Mouse (Mus musculus) limb, embryonic 10.5 days (tissue): ENCODE results near the gene Pde4a. TPM values are rescaled to one million over a fixed set of nuclear protein-coding genes. Genes with fewer than 3 reads are reported as not detected.
"Not testable (repeated sequence)": the region's sequence is repeated elsewhere in the genome, so short reads cannot be mapped to it uniquely, and the experiment has no call there.

Experiments
- DNase-seq: peaks from one replicate; pipeline ENCODE4 v3.0.0-alpha.2; 2017; ENCODE audit warnings: low spot score
- H3K27ac ChIP-seq: fragments of 300-500 bp; sonication (generic); 2 replicates; pipeline ENCODE4 v1.5.1; 2016; ENCODE audit warnings: mild to moderate bottlenecking
- H3K27me3 ChIP-seq: fragments of 300-500 bp; sonication (generic); 2 replicates; pipeline ENCODE4 v1.6.1; 2016; ENCODE audit warnings: low read depth, mild to moderate bottlenecking; ENCODE audit not compliant: poor library complexity, severe bottlenecking
- H3K36me3 ChIP-seq: fragments of 300-500 bp; sonication (generic); 2 replicates; pipeline ENCODE4 v1.6.1; 2016; ENCODE audit warnings: mild to moderate bottlenecking, moderate library complexity
- H3K4me1 ChIP-seq: fragments of 300-500 bp; sonication (generic); 2 replicates; pipeline ENCODE4 v1.6.1; 2016
- H3K4me3 ChIP-seq: fragments of 300-500 bp; sonication (generic); 2 replicates; pipeline ENCODE4 v1.5.1; 2016; ENCODE audit warnings: mild to moderate bottlenecking, moderate library complexity
- H3K9me3 ChIP-seq: fragments of 300-500 bp; sonication (generic); replicated peaks from 2 replicates; pipeline ENCODE4 v1.6.1; 2016; ENCODE audit warnings: mild to moderate bottlenecking
- WGBS: fragments of 180-500 bp; shearing (Covaris S2); methylation state at CpG from one replicate; pipeline ENCODE4 v1.1.7; 2016; 5-methylcytosine and 5-hydroxymethylcytosine counted together
- polyA plus RNA-seq: library from polyadenylated mRNA; unstranded; fragments of >200 nt; fragmentation: Nextera tagmentation; extraction: Ambion mirVana; gene quantifications from 2 replicates; pipeline ENCODE4 v1.2.1, GENCODE M21; 2016

Pde4a gene
- polyA plus RNA-seq, 1 experiment from 2014 or later, result 4.5 TPM

DNA sequence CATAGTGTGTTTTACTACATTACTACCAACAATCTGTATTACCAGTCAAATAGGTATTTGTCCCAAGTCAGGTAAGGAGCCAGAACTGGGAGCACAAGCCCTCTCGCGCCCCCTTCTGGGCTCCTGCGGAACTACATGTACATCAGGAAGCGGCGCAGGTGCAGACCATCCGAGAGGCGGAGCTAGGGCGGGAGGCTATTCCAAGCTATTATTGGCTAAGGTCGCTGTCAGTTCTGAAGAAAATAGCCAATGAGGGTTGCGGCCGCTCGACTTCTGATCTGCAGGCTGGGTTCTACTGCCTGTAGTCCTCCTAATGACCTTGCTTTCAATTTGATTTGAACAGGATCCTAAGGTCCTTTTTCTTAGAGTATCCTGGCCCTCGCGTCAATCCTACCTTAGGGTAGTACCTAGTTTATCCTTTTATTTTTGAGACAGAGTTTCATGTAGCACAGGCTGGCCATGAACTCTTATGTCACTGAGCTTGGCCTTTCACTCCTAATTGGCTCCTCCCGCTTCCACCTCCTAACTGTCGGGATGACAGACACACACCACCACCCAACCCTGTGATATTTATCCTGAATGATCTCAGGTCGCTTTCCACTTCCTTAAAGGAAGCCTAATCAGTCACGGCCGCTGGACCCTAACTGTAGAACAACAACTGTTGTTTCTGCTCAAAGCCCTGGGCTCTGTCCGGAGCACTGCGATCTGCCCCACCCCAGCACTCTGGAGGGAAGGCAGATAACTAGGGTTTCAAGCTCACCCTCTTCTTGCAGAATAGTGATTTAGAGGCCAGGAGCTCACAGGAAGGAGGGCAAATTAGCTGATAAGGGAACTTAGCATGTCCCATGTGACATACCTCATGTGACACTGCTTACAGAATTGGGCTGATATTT, 55.2 kb downstream of the Pde4a start:
- Histone ChIP-seq H3K4me3 (peak overlapping the region; percentile 40), H3K9me3 (no peaks in the 10 kb centered on the region), H3K27me3 (peaks cover 12% of the 10 kb centered on the region; the same call in 1 of the 2 replicates), H3K27ac (no peak overlapping the region), H3K4me1 (peaks cover 18% of the 10 kb centered on the region), H3K36me3 (no peaks in the 10 kb centered on the region)
- peak; percentile 94 for DNase-seq
- 16% methylated on average over 21 of the region's 21 CpGs for WGBS

DNA sequence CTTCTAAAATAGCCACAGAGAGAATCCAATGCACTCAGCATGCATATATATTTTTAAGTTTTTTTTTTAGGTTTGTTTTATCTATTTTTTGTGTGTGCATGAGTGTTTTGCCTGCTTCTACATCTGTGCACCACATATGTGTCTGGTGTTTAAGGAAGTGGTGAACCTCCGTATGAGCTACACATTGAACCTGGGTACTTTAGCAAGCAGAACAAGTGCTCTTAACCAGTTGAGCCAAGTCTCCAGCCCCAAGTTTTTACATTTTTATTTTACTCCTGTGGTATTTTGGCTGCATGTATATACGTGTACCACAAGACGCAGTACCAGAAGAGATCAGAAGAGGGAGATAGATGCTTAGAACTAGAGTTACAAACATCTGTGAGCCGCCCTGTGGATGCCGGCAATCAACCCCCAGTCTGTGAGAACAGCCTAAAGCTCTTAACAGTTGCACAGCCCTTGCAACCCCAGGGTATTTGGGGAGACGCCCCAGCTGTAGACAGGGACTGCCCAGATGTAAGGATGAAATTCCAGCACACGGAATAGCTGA, 55.9 kb downstream of the Pde4a start:
- 23% methylated on average over 7 of the region's 7 CpGs for WGBS
- no peaks in the 10 kb centered on the region for H3K9me3 ChIP-seq
- no peaks in the 10 kb centered on the region for H3K36me3 ChIP-seq
- peaks cover 17% of the 10 kb centered on the region for H3K4me1 ChIP-seq
- H3K4me3 ChIP-seq, result 0 out of 2 replicates have a peak overlapping the region, but pooled peaks have one; percentile 40
- H3K27me3 ChIP-seq, result peaks cover 14% of the 10 kb centered on the region
- no peak for DNase-seq
- no peak overlapping the region for H3K27ac ChIP-seq

DNA sequence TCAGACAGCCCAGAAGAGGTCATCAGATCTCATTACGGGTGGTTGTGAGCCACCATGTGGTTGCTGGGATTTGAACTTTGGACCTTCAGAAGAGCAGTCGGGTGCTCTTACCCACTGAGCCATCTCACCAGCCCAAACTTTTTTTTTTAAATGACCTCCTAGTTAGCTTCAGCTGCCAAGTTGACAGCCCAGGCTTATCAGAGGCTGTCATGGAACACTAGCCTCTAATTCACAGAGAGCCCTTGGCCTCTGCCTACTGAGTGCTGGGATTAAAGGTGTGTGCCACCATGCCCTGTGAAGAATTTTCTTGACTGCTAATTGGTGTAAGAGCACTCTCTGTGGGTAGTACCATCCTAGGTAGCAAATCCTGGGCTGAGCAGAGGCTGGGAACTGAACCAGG, 58.0 kb downstream of the Pde4a start:
- peaks cover 30% of the 10 kb centered on the region for H3K4me1 ChIP-seq
- not testable (repeated sequence) for H3K36me3 ChIP-seq, H3K27ac ChIP-seq, DNase-seq, H3K4me3 ChIP-seq, H3K9me3 ChIP-seq, H3K27me3 ChIP-seq
- 98% methylated on average over 2 of the region's 2 CpGs for WGBS

DNA sequence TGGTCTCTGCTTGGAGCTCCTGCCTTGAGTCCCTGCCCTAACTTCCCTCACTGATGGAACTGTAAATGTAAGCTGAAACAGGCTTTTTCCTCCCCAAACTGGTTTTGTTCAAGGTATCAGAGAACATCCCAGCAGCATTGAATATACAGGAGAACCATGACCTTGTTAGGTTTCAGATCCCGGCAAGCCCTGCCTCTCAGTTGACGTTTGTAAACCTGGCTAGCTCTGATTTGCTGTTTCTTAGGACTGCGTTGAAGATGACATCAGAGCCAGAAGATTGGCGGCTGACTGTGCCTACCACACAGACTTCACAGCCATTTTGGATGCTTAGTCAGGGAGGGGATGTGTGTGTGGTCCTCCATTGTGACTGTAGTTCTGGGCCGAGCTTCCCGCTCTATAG, 58.4 kb downstream of the Pde4a start:
- H3K9me3 ChIP-seq, result no peaks in the 10 kb centered on the region
- peaks cover 32% of the 10 kb centered on the region for H3K4me1 ChIP-seq
- H3K27ac ChIP-seq, result no peak overlapping the region
- 92% methylated on average over 6 of the region's 6 CpGs for WGBS
- H3K36me3 ChIP-seq, result peaks cover 4% of the 10 kb centered on the region; the same call in 1 of the 2 replicates
- H3K4me3 ChIP-seq, result no peak overlapping the region
- DNase-seq, result no peak
- peaks cover 4% of the 10 kb centered on the region; the same call in 1 of the 2 replicates for H3K27me3 ChIP-seq

DNA sequence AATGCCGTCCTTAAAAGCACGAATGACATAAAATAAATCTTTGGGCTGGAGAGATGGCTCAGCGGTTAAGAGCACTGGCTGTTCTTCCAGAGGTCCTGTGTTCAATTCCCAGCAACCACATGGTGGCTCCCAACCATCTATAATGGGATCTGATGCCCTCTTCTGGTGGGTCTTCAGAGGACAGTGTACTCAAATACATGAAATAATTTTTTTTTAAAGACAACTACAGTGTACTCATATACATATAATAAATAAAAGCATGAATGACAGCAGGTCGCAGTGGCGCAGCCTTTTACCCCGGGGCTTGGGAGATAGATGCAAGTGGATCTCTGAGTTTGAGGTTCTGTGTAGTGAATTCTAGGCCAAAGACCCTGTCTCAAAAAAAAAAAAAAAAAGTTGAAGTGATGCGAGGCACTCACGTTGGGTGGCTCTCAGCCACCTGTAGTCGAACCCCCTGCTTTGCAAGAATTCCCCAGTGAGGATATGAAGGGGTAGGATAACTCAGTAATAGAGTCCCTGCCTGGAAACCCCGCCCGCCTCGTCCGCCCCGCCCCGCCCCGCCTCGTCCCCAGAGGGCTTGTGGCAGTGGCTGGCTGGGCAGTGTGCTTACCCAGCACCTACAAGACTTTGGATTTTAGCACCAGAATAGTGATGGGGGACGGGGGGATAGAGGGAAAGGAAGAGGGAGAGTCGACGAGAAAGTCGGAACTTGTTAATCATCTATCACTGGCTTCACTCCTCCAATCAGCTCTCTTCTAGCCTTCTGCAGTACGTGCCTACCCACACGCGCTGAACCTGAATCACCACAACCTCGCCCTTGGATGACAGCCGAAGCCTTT, 59.3 kb downstream of the Pde4a start:
- Histone ChIP-seq H3K9me3 (no peaks in the 10 kb centered on the region), H3K4me3 (peak overlapping the region; percentile 47), H3K27ac (peak overlapping the region; percentile 56; the same call in 1 of the 2 replicates), H3K36me3 (peaks cover 13% of the 10 kb centered on the region), H3K27me3 (peaks cover 4% of the 10 kb centered on the region; the same call in 1 of the 2 replicates), H3K4me1 (peaks cover 32% of the 10 kb centered on the region)
- WGBS, result 20% methylated on average over 26 of the region's 26 CpGs
- DNase-seq, result peak; percentile 58

DNA sequence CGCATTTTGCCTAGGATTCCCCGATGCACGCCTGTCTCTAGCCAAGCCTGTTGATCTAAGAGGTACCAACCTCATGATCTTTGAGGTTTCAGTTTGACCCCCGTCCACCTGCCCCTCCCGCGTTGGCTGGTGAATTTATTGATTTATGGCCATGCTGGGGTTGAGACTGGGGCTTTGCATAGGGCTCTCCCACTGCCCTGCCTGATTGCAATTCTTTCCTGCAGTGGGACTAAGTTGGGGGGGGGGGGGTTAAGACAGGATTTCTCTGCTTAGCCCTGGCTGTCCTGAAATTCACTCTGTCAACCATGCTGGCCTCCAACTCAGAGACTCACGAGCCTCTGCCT, 59.9 kb downstream of the Pde4a start:
- DNase-seq, result no peak
- WGBS, result 9% methylated on average over 7 of the region's 7 CpGs
- no peaks in the 10 kb centered on the region for H3K9me3 ChIP-seq
- peaks cover 32% of the 10 kb centered on the region for H3K4me1 ChIP-seq
- H3K4me3 ChIP-seq, result peak overlapping the region; percentile 47
- peaks cover 4% of the 10 kb centered on the region; the same call in 1 of the 2 replicates for H3K27me3 ChIP-seq
- H3K27ac ChIP-seq, result peak overlapping the region; percentile 56; the same call in 1 of the 2 replicates
- H3K36me3 ChIP-seq, result peaks cover 19% of the 10 kb centered on the region

DNA sequence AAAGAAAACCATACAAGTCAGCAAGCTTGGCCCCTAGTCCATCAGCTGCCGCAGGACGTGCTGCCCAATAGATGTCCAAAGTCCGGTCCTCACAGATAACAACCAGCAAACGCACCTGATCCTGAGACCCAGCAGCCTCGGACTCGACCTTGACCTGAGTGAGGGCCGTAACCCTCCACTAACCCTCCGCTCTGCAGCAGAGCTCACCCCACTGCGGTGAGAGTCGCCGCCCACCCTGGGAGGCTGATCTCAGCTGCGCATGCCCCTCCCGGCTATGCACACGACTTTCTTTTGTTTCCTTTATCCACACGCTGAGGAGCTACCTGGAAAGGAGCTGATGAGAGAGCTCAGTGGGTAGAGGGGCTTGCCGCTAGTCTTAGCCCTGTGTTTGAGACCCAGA, 61.8 kb downstream of the Pde4a start:
- H3K36me3 ChIP-seq, result peaks cover 38% of the 10 kb centered on the region
- H3K4me1 ChIP-seq, result peaks cover 26% of the 10 kb centered on the region
- peaks cover 4% of the 10 kb centered on the region; the same call in 1 of the 2 replicates for H3K27me3 ChIP-seq
- peak overlapping the region; percentile 79 for H3K27ac ChIP-seq
- peak; percentile 64 for DNase-seq
- 23% methylated on average over 16 of the region's 16 CpGs for WGBS
- H3K4me3 ChIP-seq, result peak overlapping the region; percentile 34
- no peaks in the 10 kb centered on the region for H3K9me3 ChIP-seq

DNA sequence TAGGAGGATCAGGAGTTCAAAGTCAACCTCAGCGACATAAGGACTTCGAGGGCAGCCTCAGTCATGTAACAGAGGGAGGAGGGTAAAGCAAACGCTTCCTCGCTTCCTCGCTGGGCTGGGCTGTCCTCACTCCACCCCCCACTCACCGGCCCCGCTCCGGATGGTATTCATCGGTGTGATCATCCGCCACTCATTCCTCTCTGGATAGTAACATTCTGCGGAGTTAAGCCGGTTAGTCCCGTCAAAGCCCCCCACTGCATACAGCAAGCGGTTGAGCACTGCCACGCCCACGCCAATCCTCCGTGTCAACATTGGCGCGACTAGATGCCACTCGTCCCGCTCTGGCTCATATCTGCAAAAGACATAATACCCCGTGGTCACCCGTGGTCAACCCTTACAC, 66.0 kb downstream of the Pde4a start:
- Histone ChIP-seq H3K27me3 (peaks cover 1% of the 10 kb centered on the region; the same call in 1 of the 2 replicates), H3K36me3 (peaks cover 77% of the 10 kb centered on the region), H3K27ac (no peak overlapping the region), H3K4me1 (peaks cover 16% of the 10 kb centered on the region), H3K9me3 (no peaks in the 10 kb centered on the region), H3K4me3 (no peak overlapping the region)
- no peak for DNase-seq
- WGBS, result 56% methylated on average over 23 of the region's 23 CpGs

DNA sequence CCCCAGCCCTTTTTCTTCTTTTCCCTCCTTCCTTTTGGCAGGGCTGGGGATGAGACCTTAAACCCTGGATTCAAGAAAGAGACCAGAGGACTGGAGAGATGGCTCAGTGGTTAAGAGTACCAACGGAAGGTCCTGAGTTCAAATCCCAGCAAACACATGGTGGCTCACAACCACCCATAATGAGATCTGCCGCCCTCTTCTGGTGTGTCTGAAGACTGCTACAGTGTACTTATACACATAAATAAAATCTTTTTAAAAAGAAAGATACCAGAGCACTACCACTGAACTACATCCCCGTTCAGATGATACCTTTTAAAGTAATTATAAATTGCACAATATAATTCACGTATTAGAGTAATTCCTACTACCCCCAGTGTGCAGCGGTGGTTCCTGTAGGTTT, 67.4 kb downstream of the Pde4a start:
- H3K4me3 ChIP-seq, result no peak overlapping the region
- H3K9me3 ChIP-seq, result no peaks in the 10 kb centered on the region
- 92% methylated on average over 5 of the region's 5 CpGs for WGBS
- peaks cover 19% of the 10 kb centered on the region for H3K4me1 ChIP-seq
- H3K27me3 ChIP-seq, result no peaks in the 10 kb centered on the region
- no peak for DNase-seq
- H3K27ac ChIP-seq, result no peak overlapping the region
- H3K36me3 ChIP-seq, result peaks cover 82% of the 10 kb centered on the region

DNA sequence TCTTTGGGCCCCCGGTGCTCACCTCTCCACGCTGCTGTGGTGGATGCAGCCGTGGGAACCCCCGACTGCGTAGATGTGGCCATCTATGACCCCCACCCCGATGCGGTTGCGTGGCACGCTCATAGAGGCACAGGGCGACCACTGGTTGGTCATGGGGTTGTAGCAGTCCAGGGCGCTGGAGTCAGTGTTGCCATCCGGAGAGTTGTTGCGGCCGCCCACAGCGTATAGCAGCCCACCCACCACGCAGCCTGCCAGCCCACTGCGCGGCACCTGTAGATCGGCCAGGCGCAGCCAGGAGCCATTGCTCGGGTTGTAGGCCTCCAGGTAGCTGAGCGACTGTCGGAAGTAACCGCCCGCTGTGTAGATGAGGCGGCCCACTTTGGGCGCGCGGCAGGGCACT, 67.9 kb downstream of the Pde4a start:
- Histone ChIP-seq H3K27ac (no peak overlapping the region), H3K36me3 (peaks cover 82% of the 10 kb centered on the region), H3K4me3 (no peak overlapping the region), H3K4me1 (peaks cover 18% of the 10 kb centered on the region), H3K9me3 (no peaks in the 10 kb centered on the region), H3K27me3 (no peaks in the 10 kb centered on the region)
- DNase-seq, result no peak
- WGBS, result 87% methylated on average over 29 of the region's 29 CpGs

DNA sequence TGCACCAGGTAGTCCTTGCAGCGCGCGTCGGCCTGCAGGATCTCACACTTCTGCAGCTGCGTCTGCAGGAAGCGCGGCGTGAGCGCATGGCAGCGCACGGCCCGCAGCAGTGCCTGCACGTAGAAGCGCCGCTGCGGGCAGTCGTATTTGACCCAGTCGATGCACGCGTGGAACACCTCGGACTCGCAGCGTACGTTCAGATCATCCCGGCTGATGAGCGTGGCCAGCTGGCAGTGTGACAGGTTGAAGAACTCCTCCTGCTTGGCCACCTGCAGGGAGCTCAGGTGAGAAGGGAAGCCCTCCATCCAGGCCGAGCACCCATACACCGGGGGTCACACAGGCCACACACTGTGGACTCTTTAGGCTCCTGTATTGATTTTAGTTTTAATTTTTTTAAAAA, 68.3 kb downstream of the Pde4a start:
- peaks cover 79% of the 10 kb centered on the region for H3K36me3 ChIP-seq

DNA sequence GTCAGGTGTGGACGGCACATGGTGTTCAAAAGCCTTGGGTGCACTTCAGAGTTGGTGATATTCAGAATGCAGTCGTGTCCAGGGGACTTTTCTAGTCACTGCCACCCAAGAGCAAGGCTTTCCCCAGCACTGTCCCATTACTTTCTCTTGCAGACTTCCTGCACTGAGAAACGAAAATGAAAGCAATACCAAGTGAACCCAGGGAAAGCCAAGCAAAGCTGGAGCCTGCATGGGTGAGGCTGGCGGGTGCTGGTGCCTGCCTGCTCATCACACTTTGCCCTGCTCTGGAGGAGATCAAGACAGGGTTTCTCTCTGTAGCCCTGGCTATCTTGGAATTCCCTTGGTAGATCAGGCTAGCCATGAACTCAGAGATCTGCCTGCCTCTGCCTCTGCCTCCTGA, 69.8 kb downstream of the Pde4a start:
- 87% methylated on average over 4 of the region's 4 CpGs for WGBS
- H3K4me3 ChIP-seq, result no peak overlapping the region
- no peak overlapping the region for H3K27ac ChIP-seq
- DNase-seq, result no peak
- peaks cover 64% of the 10 kb centered on the region for H3K36me3 ChIP-seq
- H3K27me3 ChIP-seq, result 0 out of 2 replicates have a peak, but pooled peaks cover 4% of the 10 kb centered on the region
- no peaks in the 10 kb centered on the region for H3K9me3 ChIP-seq
- peaks cover 22% of the 10 kb centered on the region for H3K4me1 ChIP-seq

More for the DNA sequence above, 68.3 kb downstream of the Pde4a start:
- Histone ChIP-seq H3K27me3 (no peaks in the 10 kb centered on the region), H3K4me3 (no peak overlapping the region), H3K27ac (no peak overlapping the region), H3K4me1 (peaks cover 15% of the 10 kb centered on the region), H3K9me3 (no peaks in the 10 kb centered on the region)
- 78% methylated on average over 28 of the region's 28 CpGs for whole genome bisulfite sequencing
- no peak for DNase-seq
